Mouse (Mus musculus): ENCODE results near the gene Kif28.
"Not testable (repeated sequence)": the region's sequence is repeated elsewhere in the genome, so short reads cannot be mapped to it uniquely, and the experiment has no call there.

The Kif28 gene

DNA sequence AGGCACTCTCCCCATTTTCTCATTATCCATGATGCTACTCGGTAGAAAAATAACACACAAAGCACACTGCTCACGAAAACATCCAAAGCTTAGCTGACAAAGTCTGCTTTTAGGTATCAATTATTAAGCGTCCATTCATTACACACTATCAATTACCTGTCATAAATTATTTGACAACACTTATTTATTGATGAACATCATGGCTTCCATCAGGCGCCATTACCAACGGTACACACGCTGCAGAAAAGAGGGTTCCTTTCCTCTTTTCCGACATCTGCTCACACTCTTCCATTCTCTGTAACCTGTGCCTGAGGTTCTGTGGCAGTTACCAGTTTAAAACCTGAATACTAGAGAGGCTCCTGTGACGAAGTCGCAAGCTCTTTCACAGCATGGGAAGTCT, at the start of gene Kif28:
TSS of gene Kif28 (minus strand) at position 101 of the 400 bp plus-strand sequence.
- no peak for DNase-seq (ENCODE audit: low read depth, low spot score)

DNA sequence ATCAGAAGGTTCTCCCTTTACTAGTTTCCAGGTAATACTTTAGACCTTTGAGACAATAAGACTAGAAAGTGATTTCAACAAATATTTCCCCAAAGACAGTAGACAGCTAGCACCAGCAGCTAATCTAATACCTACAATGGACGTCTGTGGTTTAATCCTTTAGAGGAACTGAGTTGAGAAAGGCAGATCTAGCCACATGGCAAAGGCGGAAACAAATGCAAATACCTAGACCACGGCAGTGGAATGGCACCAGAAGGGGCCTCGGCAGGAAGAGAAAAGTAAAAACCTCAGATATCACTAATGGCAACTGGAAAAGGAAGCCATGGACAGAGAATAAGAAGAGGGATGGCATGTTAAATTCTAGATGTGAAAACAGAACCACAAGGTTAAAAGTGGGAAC, 42.2 kb upstream of the Kif28 start:
- DNase-seq (ENCODE audit: low read depth, low spot score) = no peak

GRCm38 (mm10) chr1:179785502-179785901, 40.4 kb upstream of the Kif28 start:
- DNase-seq (ENCODE audit: low read depth, low spot score) = no peak

DNA sequence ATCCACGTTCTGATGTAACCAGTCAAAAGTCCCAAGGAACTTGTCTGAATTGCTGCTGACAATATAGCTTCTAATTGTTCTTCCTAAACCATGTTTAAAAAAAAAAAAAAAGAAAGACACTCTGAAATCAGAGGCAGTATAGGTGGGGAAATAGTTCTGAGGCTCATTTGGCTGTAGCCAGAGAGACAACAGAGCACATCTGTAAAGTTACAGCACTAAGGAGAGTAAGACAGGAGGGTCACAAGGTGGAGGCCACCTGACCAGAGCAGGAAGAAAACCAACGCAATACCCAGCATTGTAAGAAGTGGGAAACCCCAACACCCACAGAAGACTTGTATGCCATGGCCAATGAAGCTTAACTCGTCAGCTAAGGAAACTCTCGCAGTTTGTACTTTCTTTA, 39.0 kb upstream of the Kif28 start:
- no peak for DNase-seq (ENCODE audit: low read depth, low spot score)

- DNase-seq (ENCODE audit: low read depth, low spot score) = no peak
These were observed 31.8 kb upstream of the Kif28 start for GRCm38 (mm10) chr1:179776831-179777230.

DNA sequence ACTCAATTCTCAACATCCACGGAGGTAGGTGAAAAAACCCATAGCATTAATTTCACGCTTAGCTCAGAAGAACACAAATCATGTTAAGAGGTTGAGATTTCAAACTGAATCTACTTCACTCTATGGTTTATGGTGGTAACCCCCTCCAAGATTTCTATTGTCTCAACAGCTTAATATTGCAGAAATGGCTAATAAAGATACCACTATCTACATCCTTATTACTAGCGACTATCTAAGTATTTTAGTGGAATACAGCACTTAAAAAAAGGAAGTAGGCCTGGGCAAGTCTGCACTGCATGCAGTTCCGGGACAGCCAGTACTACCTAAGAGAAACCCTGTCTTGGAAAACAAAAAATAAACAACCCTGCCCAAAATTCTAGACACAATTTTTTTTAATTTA, 15.5 kb upstream of the Kif28 start:
- DNase-seq (ENCODE audit: low read depth, low spot score) = no peak

- DNase-seq (ENCODE audit: low read depth, low spot score) = no peak
These were observed 15.0 kb upstream of the Kif28 start for GRCm38 (mm10) chr1:179760086-179760485.

- no peak for DNase-seq (ENCODE audit: low read depth, low spot score)
These were observed 11.4 kb upstream of the Kif28 start for GRCm38 (mm10) chr1:179756477-179756876.

- DNase-seq (ENCODE audit: low read depth, low spot score) = no peak
These were observed 7.9 kb upstream of the Kif28 start for GRCm38 (mm10) chr1:179753006-179753405.

GRCm38 (mm10) chr1:179752276-179752675, 7.2 kb upstream of the Kif28 start:
- no peak for DNase-seq (ENCODE audit: low read depth, low spot score)

DNA sequence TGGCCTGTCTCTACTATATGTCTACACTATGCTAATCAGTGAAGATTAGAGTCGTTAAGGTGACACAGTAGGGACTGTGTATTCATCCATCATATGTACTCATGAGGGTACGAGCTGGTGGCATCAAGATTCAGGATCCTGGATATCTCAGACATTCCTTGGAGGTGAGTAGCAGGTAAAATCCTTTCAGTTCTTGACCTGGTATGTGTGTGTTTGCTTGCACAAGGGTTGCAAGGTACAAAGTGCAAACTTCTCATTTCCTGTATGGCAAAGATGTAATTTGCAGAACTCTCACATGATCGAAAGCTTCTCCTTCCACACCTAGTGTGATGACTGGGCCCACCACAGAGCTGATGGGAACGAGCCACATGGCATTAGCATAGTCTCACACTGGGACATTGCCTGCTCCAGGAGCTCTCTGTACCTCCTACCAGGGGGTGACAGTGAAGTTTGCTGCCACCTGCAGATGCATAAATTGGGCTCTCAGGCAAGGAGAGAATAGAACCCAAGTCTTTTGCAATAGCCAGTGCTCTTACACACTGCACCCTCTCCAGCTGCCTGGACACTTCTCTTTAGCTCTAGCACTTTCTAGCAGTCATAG, 1.4 kb downstream of the Kif28 start:
- DNase-seq (ENCODE audit: low read depth, low spot score) = no peak

- no peak for DNase-seq (ENCODE audit: low read depth, low spot score)
These were observed 8.6 kb downstream of the Kif28 start for GRCm38 (mm10) chr1:179736483-179736882.

- DNase-seq (ENCODE audit: low read depth, low spot score) = peak; percentile 16
These were observed 10.3 kb downstream of the Kif28 start for GRCm38 (mm10) chr1:179734500-179735474.

- DNase-seq (ENCODE audit: low read depth, low spot score) = no peak
These were observed 13.7 kb downstream of the Kif28 start for GRCm38 (mm10) chr1:179731391-179731790.

GRCm38 (mm10) chr1:179728661-179729060, 16.4 kb downstream of the Kif28 start:
- no peak for DNase-seq (ENCODE audit: low read depth, low spot score)

GRCm38 (mm10) chr1:179722811-179723469, 22.1 kb downstream of the Kif28 start:
- no peak for DNase-seq (ENCODE audit: low read depth, low spot score)

DNA sequence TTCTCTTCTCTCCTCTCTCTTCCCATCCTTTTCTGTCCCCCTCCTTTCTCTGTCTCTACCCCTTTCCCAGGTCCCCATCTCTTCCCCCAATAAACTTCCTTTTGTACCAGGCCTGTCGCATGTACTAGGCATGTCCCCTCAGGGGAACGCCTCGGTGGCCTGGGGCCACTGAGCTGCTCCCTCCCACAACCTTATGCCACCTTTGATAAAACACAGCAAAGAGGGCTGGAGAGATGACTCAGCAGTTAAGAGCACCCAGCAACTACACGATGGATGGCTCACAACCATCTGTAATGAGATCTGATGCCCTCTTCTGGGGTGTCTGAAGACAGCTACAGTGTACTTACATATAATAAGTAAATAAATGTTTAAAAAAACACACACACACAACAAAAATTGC, 29.3 kb downstream of the Kif28 start:
- DNase-seq (ENCODE audit: low read depth, low spot score) = no peak

DNA sequence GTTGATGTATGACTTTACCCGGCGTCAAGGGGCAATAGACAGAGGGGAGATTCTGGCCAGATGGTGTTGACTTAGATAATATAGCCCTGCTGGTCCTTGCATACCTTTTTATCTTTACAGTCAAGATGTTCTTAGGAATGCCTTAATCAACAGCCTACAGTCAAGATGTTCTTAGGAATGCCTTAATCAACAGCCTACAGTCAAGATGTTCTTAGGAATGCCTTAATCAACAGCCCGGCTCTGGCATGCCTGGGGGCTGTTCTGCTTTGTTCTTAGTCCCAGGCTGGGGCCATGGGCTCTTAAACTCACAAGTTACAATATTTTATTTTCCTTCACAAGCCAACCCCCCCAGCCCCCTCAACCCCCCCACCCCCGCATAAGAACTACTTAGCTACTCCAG, 29.8 kb downstream of the Kif28 start:
- not testable (repeated sequence) for DNase-seq (ENCODE audit: low read depth, low spot score)

DNA sequence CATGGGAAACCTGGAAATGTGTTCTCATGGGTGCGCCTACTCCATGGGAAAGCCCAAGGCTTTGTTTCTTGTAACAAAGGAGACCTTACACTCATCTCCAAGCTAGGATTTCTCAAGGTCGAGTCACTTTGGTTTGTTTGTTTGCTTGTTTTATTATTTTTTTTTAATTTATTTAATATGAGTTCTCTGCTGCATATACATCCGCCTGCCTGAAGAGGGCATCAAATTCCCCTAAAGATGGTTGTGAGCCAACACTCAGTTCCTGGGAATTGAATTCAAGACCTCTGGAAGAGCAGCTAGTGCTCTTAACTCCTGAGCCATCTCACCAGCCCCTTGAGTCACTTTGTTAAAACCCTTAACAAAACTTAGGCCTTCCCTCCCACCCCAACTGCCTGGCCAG, 31.7 kb downstream of the Kif28 start:
- DNase-seq (ENCODE audit: low read depth, low spot score) = no peak

DNA sequence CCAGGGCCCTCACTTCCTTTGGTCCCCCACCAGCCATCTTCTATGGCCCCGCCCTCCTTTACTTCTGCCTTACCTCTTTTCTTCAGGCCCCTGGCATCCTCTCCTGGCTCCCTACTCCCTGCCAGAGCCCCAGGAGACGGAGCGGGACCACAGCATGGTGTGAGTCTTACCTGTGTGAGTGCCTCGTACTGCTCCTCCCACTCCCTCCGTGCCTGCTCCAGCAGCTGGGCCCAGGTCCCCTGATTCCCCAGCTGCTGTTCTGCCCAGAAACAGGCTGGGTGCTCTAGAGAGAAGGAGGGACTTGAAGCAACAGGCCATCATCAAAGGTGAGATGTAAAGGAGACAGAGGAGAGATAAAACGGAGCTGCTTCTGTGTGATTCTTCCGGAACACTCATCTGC, 32.4 kb downstream of the Kif28 start:
- no peak for DNase-seq (ENCODE audit: low read depth, low spot score)

DNA sequence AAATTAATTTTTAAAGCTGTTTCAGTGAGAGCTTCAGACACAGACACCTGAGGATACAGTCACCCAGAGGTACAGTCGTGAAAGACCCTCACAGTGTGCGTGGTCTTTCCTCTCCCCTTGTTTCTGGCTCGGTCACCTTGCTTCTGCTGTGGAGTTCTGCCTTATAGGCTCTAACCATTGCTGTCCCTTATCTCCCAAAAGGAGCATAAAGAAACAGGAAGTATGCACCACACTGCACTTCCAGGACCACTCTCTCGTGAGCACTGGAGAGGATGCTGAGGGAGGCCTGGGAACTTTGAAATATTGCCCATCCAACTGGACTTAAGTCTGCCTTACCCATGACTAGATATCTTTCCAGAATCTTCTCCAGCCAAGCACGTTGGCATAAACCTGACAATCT, 34.3 kb downstream of the Kif28 start:
- no peak for DNase-seq (ENCODE audit: low read depth, low spot score)

DNA sequence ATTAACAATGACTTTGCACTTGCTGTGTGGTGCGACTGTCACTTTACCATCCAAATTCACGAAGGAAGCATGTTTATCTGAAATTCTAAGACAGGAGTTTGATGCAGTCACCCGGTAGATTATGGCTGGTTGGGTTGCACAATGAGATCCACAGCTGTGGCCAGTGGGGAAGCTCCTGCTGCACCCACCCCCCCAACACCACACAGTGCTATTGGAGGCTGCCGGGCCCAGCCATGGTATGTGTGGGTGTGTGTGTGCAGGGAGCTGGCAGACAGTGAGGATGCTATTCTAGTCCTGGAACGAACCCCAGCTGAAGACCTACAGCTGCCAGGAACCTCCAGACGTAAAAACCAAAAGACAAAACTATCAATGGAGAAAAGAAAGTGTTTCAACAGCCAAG, 35.7 kb downstream of the Kif28 start:
- DNase-seq (ENCODE audit: low read depth, low spot score) = no peak
